Mouse (Mus musculus) megakaryocyte, embryonic 14.5 days (primary cell): ENCODE data around the gene Mobp.

Source experiments
- FLI1 ChIP-seq: IDR thresholded peaks from 2 replicates; pipeline ENCODE4 v1.6.1; 2012; ENCODE audit warnings: low read length, inconsistent platforms, mixed read lengths
- GATA1 ChIP-seq: IDR thresholded peaks from 3 replicates; pipeline ENCODE4 v1.6.1; 2012; ENCODE audit warnings: mixed read lengths, low read length, inconsistent platforms, borderline replicate concordance

- TF ChIP-seq GATA1 = no peak
- TF ChIP-seq FLI1 = no peak
Measured at GRCm38 (mm10) chr9:120178813-120179212, 29.3 kb downstream of the Mobp start.
